Mouse (Mus musculus) right cerebral cortex, postnatal 14 days (tissue): ENCODE results near the gene Shisa4.

Experiments used
- DNase-seq: peaks from one replicate; pipeline ENCODE4 v3.0.0; 2022

Shisa4 gene

DNA sequence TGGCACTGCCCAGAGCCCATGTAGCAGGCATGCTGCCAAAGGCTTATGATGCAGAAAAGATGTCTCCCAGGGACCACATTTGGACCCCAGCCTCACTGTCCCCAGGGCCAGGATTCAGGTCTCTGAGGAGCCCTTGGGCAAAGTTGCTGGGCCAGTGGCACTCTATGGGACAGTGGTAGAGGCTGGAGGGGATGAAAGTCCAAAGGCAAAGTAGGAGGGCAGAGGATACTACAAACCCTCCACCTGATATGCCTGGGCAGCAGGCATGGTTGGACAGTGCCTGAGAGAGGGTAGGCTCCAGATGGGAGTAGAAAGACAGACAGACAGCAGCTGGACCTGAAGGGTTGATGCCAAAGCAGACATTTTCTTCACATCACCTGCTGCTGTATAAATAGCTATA lies 8.7 kb downstream of the Shisa4 start:
- no peak for DNase-seq

DNA sequence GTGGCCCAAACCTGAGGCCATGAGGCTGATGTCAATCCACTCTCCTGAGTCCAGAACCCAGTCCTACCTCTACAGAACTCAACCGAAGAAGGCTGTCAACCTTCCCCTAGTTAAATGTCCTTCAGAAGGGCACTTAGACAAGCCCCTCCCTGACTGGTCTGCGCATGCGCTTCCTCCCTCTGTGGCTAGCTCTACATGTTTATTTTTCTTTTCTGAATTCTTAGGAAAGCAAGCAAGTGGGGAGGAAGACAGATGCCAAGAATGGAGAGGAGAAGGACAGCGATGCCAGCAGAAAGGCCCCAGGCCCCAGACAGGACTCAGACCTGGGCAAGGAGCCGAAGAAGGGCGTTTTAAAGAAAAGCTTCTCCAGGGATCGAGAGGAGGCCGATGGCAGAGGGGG lies 11.6 kb downstream of the Shisa4 start:
- no peak for DNase-seq

DNA sequence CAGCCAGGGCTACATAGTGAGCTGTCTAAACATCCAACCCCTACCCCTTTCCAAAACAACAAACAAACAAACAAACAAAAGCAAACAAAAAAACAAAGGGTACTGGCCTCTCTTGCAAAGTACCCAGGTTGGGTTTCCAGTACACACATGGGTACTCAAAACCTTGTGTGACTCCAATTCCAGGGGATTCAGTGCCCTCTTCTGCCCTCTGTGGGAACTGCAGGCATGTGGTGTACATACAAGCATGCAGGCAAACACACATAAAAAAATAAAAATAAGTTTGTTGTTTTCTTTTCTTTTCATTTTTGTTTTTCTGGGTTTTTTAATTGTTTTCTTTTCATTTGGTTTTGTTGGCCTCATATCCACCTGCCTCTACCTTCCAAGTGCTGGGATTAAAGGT lies 12.9 kb downstream of the Shisa4 start:
- no peak for DNase-seq

DNA sequence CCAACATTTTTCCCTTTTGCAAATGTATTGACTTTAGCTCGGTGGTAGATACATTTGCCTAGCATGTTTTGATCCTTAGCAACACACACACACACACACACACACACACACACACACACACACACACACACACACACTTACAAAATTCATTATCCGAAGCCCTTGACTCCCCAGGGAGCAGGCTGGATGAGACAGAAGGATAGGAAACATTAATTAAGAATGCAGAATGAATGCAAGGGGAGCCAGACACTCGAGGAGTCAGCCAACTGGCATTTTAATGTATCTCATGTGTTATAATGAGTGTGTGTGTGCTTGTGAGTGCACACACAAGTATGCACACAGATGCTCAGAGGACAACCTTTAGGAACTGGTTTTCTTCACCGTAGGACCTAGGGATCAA lies 13.5 kb downstream of the Shisa4 start:
- no peak for DNase-seq

DNA sequence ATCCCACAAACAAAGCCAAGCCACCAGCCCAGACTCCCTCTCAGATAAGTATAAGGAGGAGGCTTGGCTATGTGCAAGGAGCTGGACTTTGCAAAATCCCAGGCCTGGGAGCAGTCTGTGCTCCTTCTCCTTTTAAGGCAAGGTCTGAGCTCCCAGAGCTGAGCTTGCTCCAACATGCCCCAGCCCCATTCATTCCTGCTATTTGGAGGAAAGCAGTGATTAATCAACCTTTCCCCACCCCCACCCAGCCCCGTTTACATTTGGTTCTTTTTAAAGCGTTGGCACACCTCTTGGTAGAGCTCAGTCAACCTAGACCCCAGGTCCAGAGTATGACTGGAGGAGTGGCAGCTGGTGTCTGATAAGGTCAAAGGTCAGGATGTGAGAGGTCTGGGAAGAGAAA lies 16.0 kb downstream of the Shisa4 start:
- DNase-seq: no peak

DNA sequence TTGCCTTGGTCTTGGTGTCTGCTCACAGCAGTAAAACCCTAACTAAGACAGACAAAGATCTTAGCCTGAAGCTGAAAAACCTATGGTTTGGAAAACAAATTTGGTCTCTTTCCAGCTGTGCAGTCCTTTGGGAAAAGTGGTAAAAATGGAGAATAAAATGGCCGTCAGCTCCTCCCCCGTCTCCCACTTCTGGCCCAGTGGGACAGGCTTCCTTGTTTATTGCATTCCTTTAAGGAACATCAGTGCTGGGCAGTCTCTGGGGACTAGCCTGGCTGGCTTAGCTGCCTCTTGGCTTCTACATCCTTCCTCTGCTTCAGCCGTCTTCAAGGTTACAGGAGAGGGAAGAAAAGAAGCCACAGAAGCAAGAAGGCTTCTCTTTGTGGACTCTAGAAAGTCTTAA lies 23.1 kb downstream of the Shisa4 start:
- DNase-seq: no peak

DNA sequence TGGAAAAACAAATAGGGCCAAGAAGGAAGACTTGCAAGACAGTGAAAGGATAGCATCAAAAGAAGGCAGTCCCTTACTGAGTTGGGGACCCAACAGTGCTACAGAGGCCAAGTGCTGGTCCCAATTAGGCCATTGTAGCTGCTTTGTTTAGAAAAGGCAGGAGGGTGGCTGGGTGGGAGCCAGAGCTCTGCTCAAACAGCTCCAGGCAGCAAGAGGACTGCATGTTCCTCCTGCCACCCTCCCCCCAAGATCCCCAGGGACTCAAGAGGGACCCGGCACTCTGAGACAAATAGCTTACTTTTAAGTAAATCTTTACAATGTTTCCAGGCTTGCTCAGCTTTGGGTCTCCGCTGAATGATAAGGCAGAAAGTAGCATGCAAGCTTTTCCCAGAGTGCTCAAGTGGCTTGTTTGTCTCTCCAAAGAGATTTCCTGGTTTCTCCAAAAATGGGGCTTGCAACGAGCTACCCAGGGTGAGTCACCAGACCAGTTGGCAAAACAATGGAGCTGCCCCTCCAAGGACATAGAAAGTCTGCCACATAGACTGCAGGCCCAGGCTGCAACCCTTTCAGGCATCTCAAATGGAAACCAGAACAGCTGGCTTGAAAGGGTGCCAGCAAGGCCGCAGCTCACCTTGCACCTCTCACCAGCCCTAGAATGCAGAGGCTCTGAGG lies 27.4 kb downstream of the Shisa4 start:
- DNase-seq: peak; percentile 30

DNA sequence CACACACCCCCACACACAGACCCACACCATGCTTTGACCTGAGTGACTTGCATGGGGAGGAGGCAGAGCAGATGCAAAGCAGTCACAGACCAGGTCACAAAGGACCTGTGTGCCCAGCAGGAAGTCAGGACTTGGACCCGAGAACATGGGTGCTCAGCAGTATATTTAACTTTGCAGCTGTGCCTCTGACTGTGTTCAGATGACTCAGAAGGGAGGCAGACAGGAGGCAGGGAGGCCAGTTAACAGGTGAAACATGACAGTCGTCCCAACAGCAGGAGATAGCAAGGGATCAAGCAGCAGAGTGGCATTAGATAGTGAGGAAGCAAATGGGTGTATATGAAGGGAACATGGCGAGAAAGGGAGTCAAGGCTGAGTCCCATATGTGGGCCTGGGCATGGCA lies 28.1 kb downstream of the Shisa4 start:
- DNase-seq: no peak

DNA sequence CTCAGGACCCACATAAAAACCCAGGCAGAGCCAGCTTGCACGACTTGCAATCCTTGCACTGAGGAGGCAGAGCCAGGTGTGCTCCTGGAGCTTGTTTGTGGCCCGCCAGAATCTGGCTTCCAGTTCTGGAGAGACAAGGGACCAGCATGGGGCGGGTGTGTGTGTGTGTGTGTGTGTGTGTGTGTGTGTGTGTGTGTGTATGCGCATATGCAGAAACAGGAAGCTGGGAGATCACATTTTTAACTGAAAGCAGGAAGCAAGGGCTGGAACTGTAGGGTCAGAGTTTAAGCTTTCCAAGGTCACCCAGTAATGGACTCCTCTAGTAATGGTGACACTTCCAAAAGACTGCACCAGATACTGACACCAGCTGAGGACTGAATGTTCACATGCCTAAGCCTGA lies 31.0 kb downstream of the Shisa4 start:
- DNase-seq: no peak

DNA sequence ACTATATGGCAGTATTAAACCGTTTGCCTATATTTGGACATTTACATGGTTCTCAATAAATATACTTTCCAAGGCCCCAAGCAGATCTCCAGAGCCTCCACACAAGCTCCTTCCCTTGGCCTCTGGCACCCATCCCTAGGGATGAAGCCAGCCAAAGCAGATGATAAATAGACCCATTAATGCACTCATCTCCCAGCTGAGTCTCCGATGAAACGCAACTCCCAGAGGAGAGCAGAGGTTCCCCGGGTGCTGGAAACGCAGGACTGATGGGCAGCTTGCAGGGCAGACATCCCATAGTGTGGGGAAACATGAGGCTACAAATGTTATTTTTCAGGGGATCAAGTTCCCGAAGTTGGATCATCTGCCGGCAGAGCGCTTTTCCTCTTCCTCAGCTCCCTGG lies 33.1 kb downstream of the Shisa4 start:
- no peak for DNase-seq

DNA sequence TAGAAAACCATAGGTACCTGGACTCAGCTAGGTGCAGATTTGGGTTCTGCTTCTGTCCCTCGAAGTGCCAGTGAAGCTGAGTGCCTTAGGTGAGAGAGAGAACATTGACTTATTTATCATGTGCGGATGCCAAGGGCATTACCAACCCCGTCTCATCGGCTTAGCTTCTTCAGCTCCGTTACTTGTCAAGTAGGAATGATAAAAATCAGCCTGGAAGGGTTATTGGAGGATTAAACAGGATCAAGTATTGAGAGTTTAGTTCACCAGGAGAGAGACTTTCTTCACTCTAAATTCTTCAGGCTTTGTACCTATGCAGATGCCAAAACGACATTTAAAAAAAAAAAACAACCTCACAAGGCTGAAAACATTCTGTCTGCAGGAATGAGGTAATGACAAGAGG lies 44.5 kb downstream of the Shisa4 start:
- DNase-seq: no peak

DNA sequence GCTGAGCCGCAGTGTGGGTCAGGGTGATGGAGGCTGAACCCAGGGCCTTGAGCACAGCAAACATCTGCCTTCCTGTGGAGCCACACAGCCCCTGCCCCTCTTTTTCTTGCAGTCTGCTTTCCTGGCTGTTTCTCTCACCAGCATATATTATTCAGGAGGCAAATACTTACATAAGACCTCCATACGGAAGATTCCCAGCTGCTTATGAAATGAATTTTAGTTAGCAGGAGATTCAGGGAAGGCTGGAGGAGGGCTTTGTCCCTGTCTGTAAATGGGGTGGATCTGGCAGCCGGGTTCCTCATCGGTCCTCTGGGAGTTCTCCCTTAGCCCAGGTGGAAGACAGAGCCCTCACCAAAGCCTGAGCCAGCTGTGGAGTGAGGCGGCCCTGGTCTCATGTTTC lies 46.7 kb downstream of the Shisa4 start:
- DNase-seq: no peak

DNA sequence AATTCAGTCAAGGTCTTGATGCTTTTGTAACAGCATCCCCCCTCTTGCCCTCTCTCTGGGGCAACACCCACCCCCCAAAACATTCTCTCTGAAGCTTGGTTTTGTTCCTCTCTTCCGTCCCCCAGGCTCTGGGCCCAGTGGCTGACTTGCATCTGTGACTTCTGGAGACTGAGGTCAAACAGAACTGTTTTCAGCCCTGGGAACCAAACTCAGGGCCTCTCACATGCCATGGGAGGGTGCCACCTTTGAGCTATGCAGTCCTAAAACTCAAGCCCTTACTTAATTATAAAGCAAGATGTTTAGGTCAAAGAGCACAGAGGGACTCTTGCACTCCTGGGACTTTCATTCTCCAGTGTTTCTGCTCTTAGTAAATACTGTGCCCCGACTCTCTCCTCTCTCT lies 49.1 kb downstream of the Shisa4 start:
- no peak for DNase-seq

DNA sequence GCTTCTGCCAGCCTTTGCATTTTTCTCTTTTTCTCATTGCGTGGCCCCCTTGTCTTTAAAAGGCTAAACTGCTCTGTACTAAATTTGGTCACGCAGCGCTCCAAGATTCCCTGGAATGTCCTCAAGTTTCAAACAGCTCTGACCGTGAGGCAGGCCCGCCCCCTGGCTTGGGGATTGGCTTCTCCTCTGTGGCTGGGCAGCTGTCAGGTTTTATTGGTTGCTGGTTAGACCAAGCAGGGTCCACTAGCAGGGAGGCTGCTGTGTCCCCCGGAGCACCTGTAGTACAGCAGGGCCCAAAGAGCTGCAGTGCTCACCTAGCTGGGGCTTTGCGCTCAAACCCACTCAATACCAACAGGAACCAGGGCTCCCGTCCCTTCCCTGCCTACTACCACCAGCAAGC lies 50.5 kb downstream of the Shisa4 start, which contains the start of gene Lmod1:
TSS of gene Lmod1 (plus strand) at position 237 of the 400 bp plus-strand sequence.
- peak; percentile 18 for DNase-seq

DNA sequence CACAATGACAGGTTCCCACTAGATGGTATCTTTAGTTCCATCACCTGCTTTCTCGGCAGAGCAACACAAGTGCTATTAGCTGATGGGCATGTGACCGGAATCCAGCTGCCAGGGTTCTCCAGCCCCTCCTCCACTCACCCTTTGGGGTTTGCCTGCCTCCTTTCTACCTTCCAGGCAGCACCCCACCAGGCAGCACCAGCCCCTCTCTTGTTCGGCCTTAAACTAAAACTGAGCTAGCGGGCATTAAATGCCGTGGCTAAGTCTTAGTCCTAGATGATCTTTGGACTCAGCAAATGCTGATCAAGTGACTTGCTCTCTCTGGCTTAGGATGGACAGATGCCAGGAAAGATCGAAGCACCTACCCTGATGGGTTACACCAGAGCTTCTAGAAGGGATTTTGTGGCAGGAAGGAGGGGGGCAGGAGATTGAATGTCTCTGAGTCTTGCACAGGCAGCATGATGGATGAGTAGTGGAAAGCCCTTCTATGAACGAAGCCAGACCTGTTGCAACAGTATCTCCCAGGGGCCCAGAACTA lies 51.6 kb downstream of the Shisa4 start:
- DNase-seq: no peak
